Mouse (Mus musculus) heart, postnatal 4 days (tissue): ENCODE measurements at regions not wholly inside any gene's neighbourhood (a gene's known extent, or its start where the extent isn't known, plus 50 kb on each side); places are given as distances from the start of the nearest gene placed in this dataset.

Experiments used
- DNase-seq: peaks from one replicate; pipeline ENCODE4 v3.0.0; 2021

DNA sequence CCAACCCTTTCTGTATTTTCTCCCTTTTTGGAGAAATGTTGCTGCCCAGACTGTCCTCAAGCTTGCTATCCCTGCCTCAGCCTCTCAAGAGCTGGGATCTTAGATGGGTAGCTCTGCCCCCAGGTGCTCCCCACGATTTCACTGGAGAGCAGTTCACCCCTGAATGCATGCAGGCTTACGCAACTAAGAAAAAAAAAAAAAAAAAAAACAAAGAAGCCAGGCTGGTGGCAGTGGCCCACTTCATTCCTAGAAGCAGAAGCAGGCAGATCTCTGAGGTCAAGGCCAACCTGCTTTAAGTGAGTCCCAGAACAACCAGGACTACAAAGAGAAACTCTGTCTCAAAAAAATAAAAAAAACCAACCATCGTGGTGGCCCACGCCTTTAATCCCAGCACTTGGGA, 51.2 kb upstream of the Fbxo11 start:
- DNase-seq: no peak

DNA sequence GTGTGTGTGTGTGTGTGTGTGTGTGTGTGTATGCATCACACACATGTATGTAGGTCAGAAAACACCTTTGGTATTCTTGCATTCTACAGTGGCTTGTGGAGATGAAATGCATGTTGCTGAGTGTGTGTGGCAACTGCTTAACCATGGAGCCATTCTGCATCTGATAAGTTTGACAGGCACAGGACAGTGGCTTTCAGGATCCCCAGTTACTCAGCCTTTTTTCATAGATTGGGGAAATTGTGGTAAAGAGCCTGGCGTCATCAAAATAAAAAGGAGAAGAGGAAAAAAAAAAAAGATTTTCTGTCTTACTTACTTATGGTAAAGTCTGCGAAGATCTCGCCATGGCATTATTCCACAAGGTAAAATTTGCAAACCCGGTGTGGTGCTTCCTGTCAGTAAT, 53.6 kb upstream of the Fbxo11 start:
- no peak for DNase-seq

DNA sequence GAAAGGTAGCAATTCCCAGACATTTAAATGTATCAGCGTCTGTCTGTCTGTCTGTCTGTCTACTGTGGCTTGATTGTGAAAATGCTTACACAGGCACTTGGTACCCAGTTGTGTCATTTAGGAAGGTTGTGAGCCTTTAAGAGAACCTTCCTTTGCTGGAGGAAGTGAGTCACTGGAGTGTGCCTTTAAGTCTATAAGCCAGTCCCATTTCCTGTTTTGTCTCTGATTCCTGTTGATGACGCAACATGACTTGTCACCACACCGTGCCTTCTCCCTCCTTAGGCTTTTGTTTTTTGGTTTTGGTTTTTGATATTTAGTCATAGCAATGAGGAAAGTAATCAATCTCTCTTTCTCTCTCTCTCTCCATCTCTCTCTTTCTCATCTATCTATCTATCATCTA, 58.6 kb upstream of the Fbxo11 start:
- DNase-seq: no peak

GRCm38 (mm10) chr17:88127126-88127525, 62.0 kb upstream of the Fbxo11 start:
- no peak for DNase-seq

- no peak for DNase-seq
Measured at GRCm38 (mm10) chr17:88131297-88131696, 66.2 kb upstream of the Fbxo11 start.

- DNase-seq: no peak
Measured at GRCm38 (mm10) chr17:88131980-88132379, 66.9 kb upstream of the Fbxo11 start.

DNA sequence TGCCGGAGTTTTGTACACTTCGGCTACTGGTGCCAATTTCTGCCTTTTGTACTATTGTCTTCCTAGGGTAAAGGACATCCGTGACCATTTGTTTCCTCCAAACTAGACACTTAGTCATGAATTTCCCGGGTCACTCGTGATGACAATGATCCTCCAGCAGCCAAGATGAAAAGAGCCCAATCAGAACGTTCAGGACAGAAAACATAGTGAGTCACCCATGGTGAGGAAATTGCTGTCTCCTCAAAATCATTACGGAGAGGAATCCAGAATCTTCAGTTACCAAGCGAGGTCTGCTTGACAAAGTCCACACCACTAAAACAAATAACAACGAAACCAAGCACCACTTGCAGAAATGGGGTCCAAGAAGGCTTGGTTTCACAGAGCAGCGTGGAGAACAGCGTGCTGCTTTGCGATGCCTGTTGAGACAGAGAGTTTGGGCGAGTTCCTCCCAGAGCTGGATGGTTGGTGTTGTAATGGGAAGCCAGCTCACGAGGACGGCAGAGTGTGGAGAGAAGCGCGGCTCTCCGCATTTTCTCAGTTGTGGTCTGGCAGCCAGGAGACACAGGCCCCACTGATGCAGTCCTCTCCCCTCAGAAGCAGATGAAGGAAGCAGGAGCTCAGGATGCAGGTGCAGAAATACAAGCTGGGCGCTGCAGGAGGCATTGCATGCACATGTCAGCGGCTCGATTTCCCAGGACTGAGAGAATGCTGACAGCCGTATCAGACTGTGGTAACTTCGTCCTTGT, 67.7 kb upstream of the Fbxo11 start:
- no peak for DNase-seq

DNA sequence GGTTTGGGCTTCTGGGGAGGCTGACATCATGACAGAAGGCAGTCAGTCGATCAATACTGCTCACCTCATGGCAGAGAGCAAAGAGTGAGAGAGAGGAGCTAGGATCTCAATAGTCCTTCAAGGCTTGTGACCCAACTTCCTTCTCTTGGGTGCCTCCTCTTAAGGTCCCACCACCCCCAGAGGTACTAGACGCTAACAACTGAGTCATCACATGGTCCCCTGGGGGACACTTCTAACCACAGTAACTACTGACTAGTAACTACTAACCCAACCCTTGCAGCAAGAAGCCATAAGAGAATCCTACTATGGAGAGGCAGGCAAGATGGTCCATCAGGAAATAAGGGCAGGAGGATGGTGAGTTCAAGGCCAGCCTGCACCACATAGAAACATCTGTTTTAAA, 69.5 kb upstream of the Fbxo11 start:
- no peak for DNase-seq

GRCm38 (mm10) chr17:88141538-88141937, 76.4 kb upstream of the Fbxo11 start:
- DNase-seq: no peak

- DNase-seq: no peak
Measured at GRCm38 (mm10) chr17:88142003-88142402, 76.9 kb upstream of the Fbxo11 start.

DNA sequence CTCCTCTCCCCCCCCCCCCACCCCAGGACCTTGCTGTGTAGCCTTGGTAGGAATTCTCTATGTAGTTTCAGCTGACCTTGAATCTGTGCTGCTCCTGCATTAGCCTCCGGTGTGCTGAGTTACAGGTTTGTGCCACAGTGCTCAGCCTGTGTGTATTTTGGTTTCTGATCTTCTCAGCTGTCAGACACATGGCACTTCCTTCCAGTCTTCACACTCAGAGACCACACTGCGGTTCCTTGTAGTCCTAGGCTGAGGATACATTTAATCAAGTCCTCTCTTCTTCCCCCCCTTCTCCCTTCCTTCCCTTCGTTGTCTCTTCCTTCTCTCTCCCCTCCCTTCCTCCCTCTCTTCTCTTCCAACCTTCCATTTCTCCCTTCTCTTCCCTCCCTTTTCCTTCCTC, 77.7 kb upstream of the Fbxo11 start:
- no peak for DNase-seq

DNA sequence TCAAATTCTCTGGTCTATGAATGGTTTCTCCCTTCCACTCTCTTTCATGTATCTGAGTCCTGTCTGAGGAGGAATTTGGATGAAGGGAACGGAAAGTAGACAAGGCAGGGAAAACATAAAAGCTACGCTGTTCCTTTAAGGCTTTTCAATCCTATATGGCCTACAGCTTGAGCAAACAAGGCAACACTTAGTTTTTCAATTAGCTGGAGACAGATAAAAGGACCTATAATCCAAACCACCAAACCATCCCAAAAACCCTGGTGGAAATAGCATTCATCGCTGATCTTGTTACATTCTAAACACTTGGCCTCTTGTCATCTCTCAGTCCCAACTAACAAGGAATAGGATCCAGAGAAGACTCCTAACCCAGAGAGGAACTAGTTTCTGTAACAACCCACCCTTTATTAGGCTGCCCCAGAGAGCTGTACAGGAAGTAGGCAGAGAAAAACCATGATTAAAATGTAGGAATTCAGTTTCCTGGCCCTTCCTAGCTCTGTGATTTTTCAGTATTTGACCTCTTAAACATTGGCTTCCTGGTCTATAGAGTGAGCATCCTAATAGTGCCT, 78.4 kb upstream of the Fbxo11 start:
- no peak for DNase-seq

DNA sequence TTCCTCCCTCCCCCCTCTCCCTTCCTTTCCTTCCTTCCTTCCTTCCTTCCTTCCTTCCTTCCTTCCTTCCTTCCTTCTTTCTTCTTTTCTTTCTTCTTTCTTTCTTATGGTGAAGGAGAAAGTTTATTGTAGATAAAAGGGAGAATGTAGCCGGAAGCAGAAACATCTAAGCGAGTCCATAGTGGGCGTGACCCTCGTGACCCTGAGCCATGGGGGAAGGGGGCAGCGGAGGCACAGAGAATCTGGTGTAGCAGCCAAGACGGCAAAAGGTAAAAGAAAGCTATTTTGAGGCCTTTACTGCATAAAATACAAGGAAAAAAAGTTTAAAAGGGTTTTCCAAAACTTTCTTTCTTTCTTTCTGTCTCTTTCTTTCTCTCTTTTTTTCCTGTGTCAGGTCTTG, 93.5 kb upstream of the Fbxo11 start:
- DNase-seq: no peak

- DNase-seq: no peak
Measured at GRCm38 (mm10) chr17:88159212-88159668, 94.1 kb upstream of the Fbxo11 start.

DNA sequence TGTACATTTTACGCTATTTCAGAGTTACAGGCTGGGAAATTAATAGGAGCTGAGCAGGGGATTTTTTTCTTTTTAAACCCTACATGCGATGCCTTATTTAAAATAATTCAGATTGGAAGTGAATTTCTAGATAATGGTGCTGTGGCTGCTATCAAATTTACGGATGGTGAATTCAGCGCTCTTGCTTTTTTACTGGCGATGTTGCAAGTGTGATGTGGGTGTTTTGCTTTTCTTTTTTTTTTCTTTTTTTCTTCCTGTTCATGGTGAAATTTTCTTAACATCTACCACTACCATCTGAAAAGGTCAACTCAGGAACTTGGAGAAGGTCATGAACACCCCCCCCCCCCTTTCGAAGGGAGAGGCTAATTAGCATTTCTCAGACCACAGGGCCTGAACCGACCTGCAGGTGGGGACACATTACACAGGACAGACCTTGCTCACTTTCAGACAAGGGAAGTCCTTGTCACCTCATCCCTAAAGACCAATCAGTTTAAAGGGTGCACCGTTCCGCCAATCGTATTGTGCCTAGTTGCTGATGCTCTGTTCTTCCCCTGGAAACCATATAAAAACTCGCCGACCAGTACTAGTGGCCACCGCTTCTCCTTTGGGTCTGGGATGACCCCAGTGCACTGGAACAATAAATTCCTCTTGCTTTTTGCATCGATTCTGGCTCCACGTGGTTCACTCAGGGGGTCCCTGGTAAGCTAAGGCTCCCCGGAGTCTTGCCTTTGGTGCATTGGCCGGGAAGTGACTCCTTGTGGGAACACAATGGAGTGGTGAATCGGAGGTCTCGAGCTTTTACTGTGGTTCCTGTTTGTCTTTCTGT, 95.0 kb upstream of the Fbxo11 start:
- no peak for DNase-seq

DNA sequence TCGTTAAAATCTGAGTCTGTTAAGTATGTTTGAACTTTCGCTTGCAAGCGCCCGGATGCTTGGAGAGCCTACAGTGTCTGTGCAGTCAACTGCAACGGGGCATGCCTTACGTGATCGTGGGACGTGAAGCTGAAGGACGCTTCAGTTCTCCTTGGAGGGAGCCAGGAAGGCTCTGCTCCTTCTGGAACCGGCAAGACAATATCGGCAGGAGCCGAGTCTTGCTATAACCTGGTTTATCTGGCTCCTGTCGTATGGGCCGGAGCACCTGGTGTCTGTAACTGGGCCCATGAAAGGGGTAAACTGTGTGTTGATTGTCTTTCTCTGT, 95.5 kb upstream of the Fbxo11 start:
- no peak for DNase-seq

- no peak for DNase-seq
Measured at GRCm38 (mm10) chr17:88161766-88162165, 96.7 kb upstream of the Fbxo11 start.

GRCm38 (mm10) chr17:88164805-88165204, 99.7 kb upstream of the Fbxo11 start:
- DNase-seq: no peak

DNA sequence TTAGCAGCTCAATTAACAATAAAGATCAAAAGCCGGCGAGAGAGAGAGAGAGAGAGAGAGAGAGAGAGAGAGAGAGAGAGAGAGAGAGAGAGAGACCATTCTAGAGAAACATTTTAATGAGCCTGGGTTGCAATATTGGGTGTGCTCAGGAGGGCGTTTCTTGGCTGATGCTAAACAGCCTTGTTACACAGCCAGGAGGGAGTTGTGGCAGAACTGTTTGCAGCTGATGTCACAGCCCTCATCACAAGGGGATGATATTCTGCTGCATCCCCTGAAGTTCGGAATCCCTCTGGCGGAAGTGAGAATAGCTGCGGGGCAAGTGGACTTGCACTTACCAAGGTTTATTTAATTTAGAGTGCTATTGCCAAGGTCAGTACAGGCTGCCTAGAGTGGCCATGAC, 100.7 kb upstream of the Fbxo11 start:
- DNase-seq: no peak

GRCm38 (mm10) chr17:88168262-88169096, 103.4 kb upstream of the Fbxo11 start:
- no peak for DNase-seq

GRCm38 (mm10) chr17:88171606-88172005, 106.5 kb upstream of the Fbxo11 start:
- no peak for DNase-seq

- no peak for DNase-seq
Measured at GRCm38 (mm10) chr17:88173354-88174032, 108.4 kb upstream of the Fbxo11 start.
